Mouse (Mus musculus): Measurements from ENCODE around the gene Slc36a2.

- TF ChIP-seq CTCF (IDR thresholded peaks at IDR 0.05; ENCODE audit: low read depth), result peak; percentile 1; the same call in 1 of the 2 replicates
- TF ChIP-seq EP300 (IDR thresholded peaks at IDR 0.05; ENCODE audit: low read depth), result no peak
These were observed 29.8 kb downstream of the Slc36a2 start for GRCm38 (mm10) chr11:55155070-55155421.

All from liver, postnatal 0 days (tissue).